Mouse (Mus musculus) retina, postnatal 1 day (tissue): ENCODE results near the gene Angptl8.
"Not testable (repeated sequence)": the region's sequence is repeated elsewhere in the genome, so short reads cannot be mapped to it uniquely, and the experiment has no call there.

ENCODE experiments used
- DNase-seq: peaks from one replicate; pipeline ENCODE4 v3.0.0-alpha.2; 2012

The Angptl8 gene

GRCm38 (mm10) chr9:21835258-21835912 lies at the start of gene Angptl8:
Angptl8 (plus strand) TSS chr9:21835510.
- DNase-seq: no peak

- not testable (repeated sequence) for DNase-seq
Observed at GRCm38 (mm10) chr9:21786309-21786708, 49.0 kb upstream of the Angptl8 start.

GRCm38 (mm10) chr9:21786906-21787305 lies 48.4 kb upstream of the Angptl8 start:
- DNase-seq: peak; percentile 78

- DNase-seq: no peak
Observed at GRCm38 (mm10) chr9:21787654-21788053, 47.7 kb upstream of the Angptl8 start.

- DNase-seq: no peak
Observed at GRCm38 (mm10) chr9:21788234-21788633, 47.1 kb upstream of the Angptl8 start.

GRCm38 (mm10) chr9:21791861-21792260 lies 43.4 kb upstream of the Angptl8 start:
- no peak for DNase-seq

- peak; percentile 65 for DNase-seq
Observed at GRCm38 (mm10) chr9:21792644-21793043, 42.7 kb upstream of the Angptl8 start.

- DNase-seq: not testable (repeated sequence)
Observed at GRCm38 (mm10) chr9:21793507-21793906, 41.8 kb upstream of the Angptl8 start.

GRCm38 (mm10) chr9:21794344-21794834 lies 40.9 kb upstream of the Angptl8 start:
- no peak for DNase-seq

- no peak for DNase-seq
Observed at GRCm38 (mm10) chr9:21794925-21795324, 40.4 kb upstream of the Angptl8 start.

- DNase-seq: no peak
Observed at GRCm38 (mm10) chr9:21795579-21795978, 39.7 kb upstream of the Angptl8 start.

GRCm38 (mm10) chr9:21796259-21796658 lies 39.1 kb upstream of the Angptl8 start:
- DNase-seq: no peak

- DNase-seq: no peak
Observed at GRCm38 (mm10) chr9:21796919-21797318, 38.4 kb upstream of the Angptl8 start.

GRCm38 (mm10) chr9:21797921-21798344 lies 37.4 kb upstream of the Angptl8 start:
- DNase-seq: peak; percentile 64

GRCm38 (mm10) chr9:21798345-21799009 lies 36.8 kb upstream of the Angptl8 start, which contains the start of gene Kank2:
Kank2 (minus strand) TSS chr9:21798744.
- DNase-seq: peak; percentile 87

- DNase-seq: no peak
Observed at GRCm38 (mm10) chr9:21799010-21799350, 36.3 kb upstream of the Angptl8 start.

GRCm38 (mm10) chr9:21801121-21801520 lies 34.2 kb upstream of the Angptl8 start:
- no peak for DNase-seq

- no peak for DNase-seq
Observed at GRCm38 (mm10) chr9:21801591-21801990, 33.7 kb upstream of the Angptl8 start.

GRCm38 (mm10) chr9:21803986-21804644 lies 31.2 kb upstream of the Angptl8 start:
- peak; percentile 91 for DNase-seq

GRCm38 (mm10) chr9:21806363-21806762 lies 28.9 kb upstream of the Angptl8 start:
- no peak for DNase-seq

- no peak for DNase-seq
Observed at GRCm38 (mm10) chr9:21806976-21807375, 28.3 kb upstream of the Angptl8 start.

GRCm38 (mm10) chr9:21808561-21808960 lies 26.7 kb upstream of the Angptl8 start:
- no peak for DNase-seq

- no peak for DNase-seq
Observed at GRCm38 (mm10) chr9:21811170-21811569, 24.1 kb upstream of the Angptl8 start.
